Mouse (Mus musculus) ZHBTc4 (cell line): Measurements from ENCODE around the gene Crabp2.
A peak's percentile ranks its signal among the peaks of the same experiment; 100 is the strongest.

Experiments
- DNase-seq: peaks from one replicate; pipeline ENCODE4 v3.0.0-alpha.2; 2011; ENCODE audit warnings: low read depth, low spot score

Crabp2 gene

GRCm38 (mm10) chr3:87958476-87958875 is 10.0 kb downstream of the Crabp2 start:
- DNase-seq, result no peak

- no peak for DNase-seq
Observed at GRCm38 (mm10) chr3:87958967-87959366, 10.5 kb downstream of the Crabp2 start.

- no peak for DNase-seq
Observed at GRCm38 (mm10) chr3:87959371-87959770, 10.9 kb downstream of the Crabp2 start.

GRCm38 (mm10) chr3:87960191-87960585 is 11.7 kb downstream of the Crabp2 start:
- DNase-seq, result no peak

- peak; percentile 98 for DNase-seq
Observed at GRCm38 (mm10) chr3:87960586-87961191, 12.2 kb downstream of the Crabp2 start.

- DNase-seq, result peak; percentile 84
Observed at GRCm38 (mm10) chr3:87970184-87970938, 21.9 kb downstream of the Crabp2 start.

- peak; percentile 96 for DNase-seq
Observed at GRCm38 (mm10) chr3:87970939-87971488, 22.5 kb downstream of the Crabp2 start, which contains the start of gene Nes. Gene Nes, plus strand, starts transcription at chr3:87971078.

GRCm38 (mm10) chr3:87971489-87972202 is 23.2 kb downstream of the Crabp2 start:
- peak; percentile 65 for DNase-seq

GRCm38 (mm10) chr3:87972203-87972664 is 23.8 kb downstream of the Crabp2 start:
- DNase-seq, result no peak

- no peak for DNase-seq
Observed at GRCm38 (mm10) chr3:87972776-87973175, 24.3 kb downstream of the Crabp2 start.

GRCm38 (mm10) chr3:87973593-87974380 is 25.3 kb downstream of the Crabp2 start:
- no peak for DNase-seq

- peak; percentile 99 for DNase-seq
Observed at GRCm38 (mm10) chr3:87974381-87974987, 26.0 kb downstream of the Crabp2 start.

GRCm38 (mm10) chr3:87979493-87979892 is 31.0 kb downstream of the Crabp2 start:
- no peak for DNase-seq

- DNase-seq, result no peak
Observed at GRCm38 (mm10) chr3:87980085-87980484, 31.6 kb downstream of the Crabp2 start.

- DNase-seq, result no peak
Observed at GRCm38 (mm10) chr3:87980728-87981127, 32.3 kb downstream of the Crabp2 start.

- no peak for DNase-seq
Observed at GRCm38 (mm10) chr3:87981214-87981760, 32.8 kb downstream of the Crabp2 start.

GRCm38 (mm10) chr3:87981894-87982835 is 33.7 kb downstream of the Crabp2 start:
- no peak for DNase-seq

GRCm38 (mm10) chr3:87982836-87983601 is 34.6 kb downstream of the Crabp2 start:
- no peak for DNase-seq

GRCm38 (mm10) chr3:87983627-87984026 is 35.2 kb downstream of the Crabp2 start:
- DNase-seq, result no peak
